Mouse (Mus musculus) layer of hippocampus, postnatal 25 days (tissue): ENCODE measurements at regions not wholly inside any gene's neighbourhood (a gene's known extent, or its start where the extent isn't known, plus 50 kb on each side); places are given as distances from the start of the nearest gene placed in this dataset.

Experiments
- DNase-seq, 2 experiments: peaks; one replicate each; pipeline ENCODE4 v3.0.0; 2022; ENCODE audit warnings: mixed read lengths in 2 of 2, low spot score in 1 of 2; ENCODE audit errors: extremely low spot score in 1 of 2

DNA sequence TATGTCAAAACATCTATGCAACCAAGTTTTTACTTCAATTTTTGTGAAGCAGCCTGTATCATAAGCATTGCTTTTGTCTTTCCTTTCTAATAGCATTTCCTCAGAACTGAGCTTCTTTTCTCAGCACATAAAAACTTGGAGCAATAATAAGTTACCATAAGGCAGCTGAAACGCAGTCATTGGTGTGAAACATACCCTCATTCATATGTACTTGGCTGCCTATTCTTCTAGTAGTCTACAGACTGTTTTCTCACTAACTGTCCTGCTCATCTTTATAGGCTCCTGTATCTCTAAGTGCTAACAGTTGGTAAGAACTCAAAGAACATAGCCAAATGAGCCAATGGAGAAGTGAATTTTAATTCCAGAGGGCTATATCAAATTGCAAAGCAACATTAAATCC, 454.6 kb upstream of the Ptprd start:
- no peak for DNase-seq

- no peak for DNase-seq
Observed at GRCm38 (mm10) chr4:78642773-78643172, 431.0 kb upstream of the Ptprd start.

DNA sequence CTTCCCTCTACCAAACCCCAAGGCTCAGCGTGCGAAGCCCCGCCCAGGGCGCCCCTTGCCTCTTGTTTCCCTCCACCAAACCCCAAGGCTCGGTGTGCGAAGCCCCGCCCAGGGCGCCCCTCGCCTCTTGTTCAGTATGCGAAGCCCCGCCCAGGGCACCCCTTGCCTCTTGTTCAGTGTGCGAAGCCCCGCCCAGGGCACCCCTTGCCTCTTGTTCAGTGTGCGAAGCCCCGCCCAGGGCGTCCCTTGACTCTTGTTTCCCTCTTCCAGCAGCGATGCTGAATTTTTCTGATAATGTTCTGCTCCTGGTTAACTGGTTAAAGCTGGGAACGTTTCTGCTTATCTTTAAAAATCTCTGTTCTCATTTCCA, 394.7 kb upstream of the Ptprd start:
- peak; percentile 5 to 10 for DNase-seq

- DNase-seq, result no peak
Observed at GRCm38 (mm10) chr4:78605763-78606460, 394.2 kb upstream of the Ptprd start.

DNA sequence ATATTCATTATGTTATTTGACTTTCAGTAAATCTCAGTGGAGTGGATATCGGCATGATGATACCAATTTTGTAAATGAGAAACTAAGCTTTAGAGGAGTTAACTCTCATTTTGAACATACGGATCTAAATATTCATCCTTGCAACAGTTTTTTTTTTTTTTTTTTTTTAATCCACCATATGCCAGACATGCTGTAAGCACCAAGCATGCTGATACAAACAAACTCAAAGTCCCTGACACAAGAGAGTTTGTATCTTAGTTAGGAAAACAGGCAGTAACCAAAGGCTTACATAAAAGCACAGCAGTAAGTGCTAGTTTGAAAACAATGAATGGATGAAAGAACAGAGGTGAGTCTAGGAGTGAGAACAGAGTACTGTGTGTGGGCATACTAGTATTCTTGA, 369.8 kb upstream of the Ptprd start:
- no peak for DNase-seq

- no peak for DNase-seq
Observed at GRCm38 (mm10) chr4:78565356-78565755, 353.6 kb upstream of the Ptprd start.
